Mouse (Mus musculus): ENCODE data around the gene 1110017D15Rik.

DNA sequence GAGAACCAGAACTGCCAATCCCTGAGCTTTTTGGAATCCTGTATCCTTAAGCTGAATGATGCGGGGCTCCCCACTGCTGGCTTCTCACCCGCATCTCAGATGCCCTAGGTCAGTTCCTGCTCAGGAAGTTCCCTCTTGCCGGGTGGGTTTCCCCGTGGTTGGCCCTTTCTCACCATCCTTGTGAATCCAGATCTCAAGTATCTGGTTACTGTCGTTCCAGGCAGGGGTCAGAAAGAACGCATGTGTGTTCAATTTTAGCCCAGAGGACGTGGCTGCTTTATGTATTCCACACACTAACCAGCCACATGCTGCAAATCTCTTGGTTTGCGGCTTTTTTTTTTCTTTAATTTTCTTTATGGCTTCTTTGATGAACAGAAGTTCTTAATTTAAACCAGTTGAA lies 3.4 kb downstream of the 1110017D15Rik start:
- TF ChIP-seq CTCF (IDR thresholded peaks at IDR 0.05; ENCODE audit: borderline replicate concordance, insufficient read depth, low read length) = no peak
- TF ChIP-seq POLR2A (IDR thresholded peaks at IDR 0.05; ENCODE audit: low read depth, low read length) = no peak
